ENCODE assay signal across 27 mouse cellular contexts in genomic region chr7:67035661-67036060, GRCm38 (mm10).
"Had no signal": no experiment of that assay in that cellular context is flagged by ENCODE, and none has a peak within 500 bp of the region (broad histone marks: within the 10 kb centered on the region; RNA-seq: fewer than 3 reads in every experiment).

No protein-coding gene starts in this region.

- H3K36me3 ChIP-seq: heart, embryonic 15.5 days; hindbrain, embryonic 10.5 days; hindbrain, embryonic 12.5 days; intestine, embryonic 15.5 days; limb, embryonic 10.5 days; limb, embryonic 12.5 days had no signal

- H3K9ac ChIP-seq: heart, embryonic 13.5 days; heart, embryonic 15.5 days; hindbrain, embryonic 12.5 days; hindbrain, embryonic 14.5 days; intestine, embryonic 15.5 days; limb, embryonic 12.5 days; liver, embryonic 14.5 days had no signal

- H3K9me3 ChIP-seq: heart, embryonic 13.5 days; heart, embryonic 15.5 days; hindbrain, embryonic 10.5 days; hindbrain, embryonic 12.5 days; intestine, embryonic 15.5 days; limb, embryonic 10.5 days; limb, embryonic 12.5 days had no signal

- ATAC-seq: hindbrain, embryonic 16.5 days; inflammation-experienced regulatory T-cells, adult 6 months; intestine, embryonic 15.5 days; intestine, postnatal 0 days had no signal

- H3K4me3 ChIP-seq: gastrocnemius, adult 2 months; heart, embryonic 13.5 days; heart, embryonic 15.5 days; hindbrain, embryonic 10.5 days; hindbrain, embryonic 12.5 days; intestine, embryonic 15.5 days; layer of hippocampus, adult 2 months; left cerebral cortex, adult 2 months; limb, embryonic 10.5 days; limb, embryonic 12.5 days had no signal

- DNase-seq: gastrocnemius, adult 2 months; gastrocnemius, postnatal 10 days; gastrocnemius, postnatal 25 days; heart, postnatal 14 days; heart, postnatal 36 days; kidney, adult 18-20 months; kidney, adult 8-10 months; kidney, postnatal 10 days; kidney, postnatal 25 days; kidney, postnatal 4 days; liver had no signal

- H3K27me3 ChIP-seq: heart, embryonic 13.5 days; heart, embryonic 15.5 days; hindbrain, embryonic 12.5 days; intestine, embryonic 15.5 days; limb, embryonic 12.5 days had no signal

- H3K27ac ChIP-seq: gastrocnemius, adult 2 months; heart, embryonic 13.5 days; heart, embryonic 15.5 days; hindbrain, embryonic 10.5 days; hindbrain, embryonic 12.5 days; hindbrain, embryonic 14.5 days; intestine, embryonic 15.5 days; layer of hippocampus, adult 2 months; left cerebral cortex, adult 2 months; limb, embryonic 10.5 days; limb, embryonic 12.5 days; liver, embryonic 14.5 days had no signal

- H3K4me2 ChIP-seq: heart, embryonic 11.5 days; heart, embryonic 13.5 days; heart, embryonic 15.5 days; hindbrain, embryonic 12.5 days; hindbrain, embryonic 14.5 days; intestine, embryonic 15.5 days; limb, embryonic 12.5 days; liver, embryonic 11.5 days had no signal
